Mouse (Mus musculus) bone marrow, adult 2 months (tissue): Measurements from ENCODE around the gene Acaca.

Experiments used
- CTCF ChIP-seq: fragments of 200-500 bp; IDR thresholded peaks from 2 replicates; pipeline ENCODE4 v1.5.1; 2011; ENCODE audit warnings: low read length, control low read depth; ENCODE audit not compliant: control insufficient read depth, insufficient read depth
- POLR2A ChIP-seq: fragments of 200-500 bp; IDR thresholded peaks from 2 replicates; pipeline ENCODE4 v1.6.1; 2011; ENCODE audit warnings: low read depth, mild to moderate bottlenecking, control low read depth, low read length, borderline replicate concordance; ENCODE audit not compliant: control insufficient read depth

DNA sequence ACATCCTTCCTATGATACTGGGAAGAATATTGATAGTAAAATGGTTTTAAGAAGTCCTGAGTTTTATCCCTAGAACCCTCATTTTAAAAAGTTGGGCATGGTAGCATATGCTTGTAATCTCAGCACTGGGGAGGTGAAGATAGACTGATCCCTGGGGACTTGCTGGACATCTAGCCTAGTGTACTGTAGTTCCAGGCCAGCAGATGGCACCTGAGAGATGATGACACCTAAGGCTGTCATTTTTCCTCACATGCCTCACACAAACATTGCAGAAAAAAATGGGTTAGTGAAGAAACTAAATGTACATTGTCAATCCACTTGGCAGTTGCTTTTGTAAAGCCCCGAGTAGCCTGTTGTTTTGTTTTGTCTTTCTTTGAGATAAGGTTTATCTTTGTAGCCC is 235.8 kb downstream of the Acaca start:
- no peak for TF ChIP-seq CTCF
- TF ChIP-seq POLR2A, result no peak
